Mouse (Mus musculus) ES-CJ7 (cell line): ENCODE measurements around the gene Tacc2.
"Not testable (repeated sequence)": the region's sequence is repeated elsewhere in the genome, so short reads cannot be mapped to it uniquely, and the experiment has no call there.

Experiments
- DNase-seq: peaks from one replicate; pipeline ENCODE4 v3.0.0; 2011; ENCODE audit warnings: low read depth, low spot score

Tacc2 gene

DNA sequence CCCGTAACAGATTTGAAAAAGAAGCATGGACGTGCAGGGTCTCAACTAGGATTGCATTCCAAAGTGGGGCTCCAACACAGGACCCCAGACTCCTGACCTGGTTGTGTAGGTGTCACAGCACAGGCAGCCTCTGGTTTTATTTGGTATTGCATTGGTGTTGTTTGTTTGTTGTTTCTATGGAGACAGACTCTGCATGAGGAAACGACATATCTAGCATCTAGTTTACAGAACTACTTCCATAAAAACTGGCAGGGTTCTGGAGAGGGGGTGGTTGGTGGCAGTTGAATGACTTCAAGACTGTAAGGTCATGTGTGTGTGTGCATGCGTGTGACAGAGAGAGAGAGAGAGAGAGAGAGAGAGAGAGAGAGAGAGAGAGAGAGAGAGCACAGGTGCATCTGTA lies 70.8 kb downstream of the Tacc2 start:
- DNase-seq, result no peak

DNA sequence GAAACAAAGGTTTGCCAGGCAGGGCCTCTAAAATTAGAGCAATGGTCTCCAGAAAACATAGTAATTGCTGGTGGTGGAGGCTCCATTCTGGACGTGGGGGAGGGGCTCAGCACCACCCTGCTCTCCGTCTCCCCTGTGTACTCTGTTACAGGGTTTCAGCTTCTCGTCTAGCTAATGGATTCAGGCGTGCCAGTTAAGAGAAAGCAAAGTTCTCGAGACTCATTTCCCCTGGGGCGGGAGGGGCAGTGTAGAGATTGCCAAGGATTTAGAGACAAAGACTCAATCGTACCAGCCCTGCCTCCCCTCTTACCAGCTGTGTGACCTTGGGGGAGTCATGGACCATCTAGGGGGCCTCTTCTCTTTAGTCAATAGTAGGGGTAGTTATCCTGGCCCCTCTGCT lies 72.0 kb downstream of the Tacc2 start:
- peak; percentile 47 for DNase-seq

DNA sequence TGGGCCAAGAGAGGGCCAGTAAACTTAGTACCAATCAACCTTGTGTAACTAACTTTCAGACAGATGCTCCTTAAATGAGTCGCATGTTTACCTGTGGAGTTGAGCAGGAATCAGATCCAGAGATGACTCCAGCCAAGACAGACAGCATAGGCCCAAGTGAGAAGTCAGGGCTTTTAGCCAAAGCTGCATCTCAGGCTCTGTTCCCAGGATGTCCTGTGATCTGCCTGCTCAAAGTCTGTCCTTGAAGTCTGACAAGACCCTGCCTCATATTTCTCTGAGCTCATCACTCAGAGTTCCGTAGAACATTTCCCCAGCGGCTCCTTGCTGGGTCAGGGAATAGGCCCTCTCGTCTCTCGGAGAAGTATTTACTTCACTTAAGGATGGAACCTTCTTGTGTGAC lies 73.4 kb downstream of the Tacc2 start:
- DNase-seq, result no peak

DNA sequence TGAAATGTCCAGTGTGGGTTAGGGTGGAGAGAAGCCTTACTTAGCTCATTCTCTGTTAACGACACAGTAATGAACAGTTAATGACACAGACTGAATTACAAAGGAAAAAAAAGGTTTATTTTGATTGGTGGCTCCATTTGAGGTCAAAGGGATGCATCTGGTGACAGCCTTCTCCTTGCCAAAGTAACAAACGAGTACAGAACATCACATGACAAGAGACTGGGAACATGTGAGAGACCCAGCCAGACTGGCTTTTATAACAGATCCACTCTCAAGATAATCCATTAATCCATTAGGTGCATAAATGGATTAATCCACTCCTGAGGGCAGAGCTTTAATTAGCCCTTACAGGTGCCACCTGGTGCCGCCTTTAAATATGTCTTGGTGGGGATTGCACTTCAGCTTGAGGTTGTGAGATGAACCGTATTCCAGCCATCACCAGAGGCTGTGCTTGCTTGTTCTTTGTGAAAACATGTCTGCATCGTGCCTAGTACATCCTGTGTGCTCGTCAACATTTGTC lies 75.9 kb downstream of the Tacc2 start:
- no peak for DNase-seq

DNA sequence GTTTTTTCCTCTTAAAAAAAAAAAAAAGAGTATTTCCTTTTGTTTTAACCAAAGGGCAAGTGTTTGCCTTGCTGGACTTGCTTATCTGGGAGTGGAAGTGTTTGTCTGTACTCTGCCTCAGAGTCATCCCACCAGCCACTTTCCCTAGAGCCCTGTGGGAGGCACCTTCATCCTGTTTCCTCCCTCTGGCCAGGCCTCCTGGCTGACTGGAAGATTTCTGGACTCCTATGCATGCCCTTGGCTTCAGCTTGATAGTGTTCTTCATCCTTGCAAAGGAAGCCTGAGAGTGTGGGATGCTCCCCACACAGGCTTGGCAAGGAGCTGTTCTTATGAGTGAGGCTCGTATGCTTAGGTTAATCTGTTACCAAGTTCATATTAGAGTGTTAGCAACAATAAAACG lies 77.3 kb downstream of the Tacc2 start:
- no peak for DNase-seq

DNA sequence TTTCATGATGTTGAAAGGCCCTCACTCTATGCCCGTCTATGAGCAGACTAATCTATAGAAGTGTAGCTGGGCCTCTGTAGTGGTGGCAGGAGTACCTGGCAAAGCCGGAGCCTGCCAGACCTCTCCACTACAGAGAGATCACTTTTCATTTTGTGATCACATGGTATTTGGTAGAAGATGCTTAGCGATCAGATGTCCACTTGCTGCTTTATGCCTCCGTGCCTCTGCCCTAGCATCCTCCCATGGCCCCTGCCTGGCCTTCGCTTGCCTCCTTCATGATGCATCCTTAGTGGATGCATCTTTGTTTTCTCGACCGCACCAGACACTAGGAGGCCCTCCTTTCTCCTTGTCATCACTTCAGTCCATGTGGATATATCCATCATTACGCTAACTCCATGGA lies 79.7 kb downstream of the Tacc2 start:
- no peak for DNase-seq

DNA sequence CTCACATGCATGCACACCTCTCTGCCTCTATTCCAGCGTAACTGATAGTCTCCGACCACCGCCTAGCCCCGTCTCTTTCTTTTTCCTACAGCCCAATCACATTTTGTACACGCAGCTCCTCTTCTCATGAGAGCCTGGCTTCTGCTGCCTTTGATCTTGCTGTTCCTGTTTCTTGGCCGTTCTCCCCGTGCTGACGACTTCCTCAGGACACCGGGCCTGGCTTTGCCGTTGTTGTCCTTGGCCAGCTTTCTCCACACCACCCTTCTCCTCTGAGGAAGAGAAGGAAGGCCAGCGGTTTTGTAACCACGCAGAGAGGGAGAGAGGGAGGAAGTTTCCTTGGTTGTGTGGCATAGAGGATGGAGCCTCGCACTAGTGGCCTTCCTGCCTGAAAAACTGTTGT lies 80.5 kb downstream of the Tacc2 start:
- no peak for DNase-seq

DNA sequence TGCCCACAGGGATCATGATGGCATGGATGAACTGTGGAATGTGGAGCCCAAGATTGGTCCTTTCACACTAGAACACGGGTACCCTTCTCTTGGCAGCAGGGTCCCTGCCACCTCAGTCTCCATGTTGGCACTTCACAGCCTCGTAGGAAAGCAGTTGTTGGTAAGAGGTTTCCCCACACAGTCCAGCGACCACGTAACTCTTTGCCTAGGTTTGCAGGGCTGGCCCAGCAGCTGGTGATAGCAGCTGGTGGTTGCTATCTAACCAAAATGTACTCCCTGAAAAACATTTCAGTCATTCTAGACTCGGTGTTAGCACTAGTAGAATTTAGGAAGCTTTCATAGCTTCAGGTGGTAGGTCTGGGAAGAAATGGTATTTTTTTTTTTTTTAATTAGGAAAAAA lies 81.9 kb downstream of the Tacc2 start:
- DNase-seq, result no peak

DNA sequence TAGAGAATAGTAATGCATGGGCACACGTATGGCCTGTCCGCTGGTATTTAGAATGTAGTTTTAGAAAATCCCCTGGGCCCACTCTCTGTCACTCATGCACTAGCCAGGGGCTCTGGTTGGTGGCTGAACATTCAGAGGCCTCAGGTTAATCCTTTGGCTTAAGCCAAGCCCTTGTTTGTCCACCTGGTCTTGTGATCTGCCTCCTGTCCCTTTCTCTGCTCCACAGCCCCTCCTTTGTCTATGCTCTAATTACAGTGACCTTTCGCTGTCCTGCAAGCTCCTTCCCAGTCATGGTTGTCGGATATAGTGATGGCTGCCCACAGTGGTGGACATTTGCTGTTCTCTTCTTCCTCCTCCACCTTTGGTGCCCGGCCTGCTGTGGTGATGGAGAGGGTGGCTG lies 85.0 kb downstream of the Tacc2 start:
- DNase-seq, result no peak

DNA sequence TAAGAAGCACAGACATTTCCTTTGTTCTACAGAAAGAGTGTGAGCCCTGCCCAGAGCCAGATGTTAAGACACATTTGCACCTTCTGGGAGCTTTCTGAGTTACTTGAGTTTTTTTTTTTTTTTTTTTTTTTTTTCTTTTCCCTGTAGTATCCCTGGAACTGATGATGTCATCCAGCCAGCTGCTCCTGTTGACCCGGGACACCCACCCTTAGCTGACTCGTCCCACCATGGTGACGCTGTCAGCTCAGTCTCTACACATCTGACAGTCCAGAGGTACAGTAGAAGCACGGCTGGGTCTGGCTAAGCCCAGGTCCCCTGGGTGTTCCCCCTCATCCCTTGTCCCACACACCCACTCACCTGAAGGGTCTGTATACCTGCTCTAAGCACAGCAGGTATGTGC lies 85.6 kb downstream of the Tacc2 start:
- no peak for DNase-seq

DNA sequence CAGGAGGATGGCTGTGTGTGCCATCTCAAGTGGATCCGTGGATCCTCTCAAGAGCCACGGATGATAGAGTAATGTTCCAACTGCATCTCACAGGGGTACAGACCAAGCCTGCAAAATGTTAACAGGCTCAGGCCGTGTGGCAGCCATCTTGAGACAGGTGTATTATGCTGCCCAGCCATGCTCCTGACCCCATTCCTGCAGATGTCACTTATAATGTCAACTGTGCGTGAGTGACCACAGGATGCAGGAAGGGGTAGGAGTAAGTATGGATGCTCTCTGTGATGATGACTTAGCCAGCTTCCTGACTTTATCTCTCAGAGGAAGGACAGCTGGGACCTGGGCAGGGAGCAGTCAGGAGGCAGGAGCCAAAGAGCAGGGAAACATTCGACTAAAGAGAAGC lies 86.8 kb downstream of the Tacc2 start:
- DNase-seq, result no peak

DNA sequence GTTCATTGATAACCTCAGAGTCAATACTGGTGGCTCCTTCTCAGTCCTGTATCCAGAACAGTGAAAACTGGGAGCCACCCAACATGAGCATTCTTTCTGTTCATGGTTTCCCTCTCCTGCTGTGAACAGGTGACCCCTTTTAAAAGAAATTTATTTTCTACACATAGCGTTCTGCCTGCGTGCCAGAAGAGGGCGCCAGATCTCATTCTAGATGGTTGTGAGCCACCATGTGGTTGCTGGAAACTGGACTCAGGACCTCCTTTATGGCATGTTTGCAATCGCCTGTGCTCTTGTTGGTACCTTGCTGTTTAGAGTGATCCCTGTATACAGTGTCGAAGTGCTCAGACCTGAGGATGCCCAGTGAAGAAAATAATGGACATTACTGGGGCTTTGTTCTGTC lies 87.4 kb downstream of the Tacc2 start:
- peak; percentile 74 for DNase-seq

DNA sequence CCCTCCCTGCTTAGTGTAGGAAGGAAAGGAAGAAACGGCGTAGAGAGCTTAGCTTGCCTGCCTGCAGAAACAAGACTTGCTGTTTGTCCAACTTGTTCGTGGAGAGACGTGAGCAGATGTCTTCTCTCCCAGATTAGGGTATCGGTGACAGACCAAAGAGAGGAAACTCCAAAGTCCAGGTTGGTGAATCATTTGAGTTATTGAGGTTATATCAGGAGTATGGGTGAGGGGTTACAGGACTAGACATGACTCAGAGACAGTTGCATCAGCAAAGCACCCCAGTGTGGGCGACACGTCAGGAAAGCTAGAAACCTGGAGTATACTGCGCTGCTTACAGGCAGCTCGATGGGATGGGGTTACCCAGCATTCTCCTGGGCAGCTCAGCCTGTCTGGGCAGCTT lies 88.1 kb downstream of the Tacc2 start:
- no peak for DNase-seq

DNA sequence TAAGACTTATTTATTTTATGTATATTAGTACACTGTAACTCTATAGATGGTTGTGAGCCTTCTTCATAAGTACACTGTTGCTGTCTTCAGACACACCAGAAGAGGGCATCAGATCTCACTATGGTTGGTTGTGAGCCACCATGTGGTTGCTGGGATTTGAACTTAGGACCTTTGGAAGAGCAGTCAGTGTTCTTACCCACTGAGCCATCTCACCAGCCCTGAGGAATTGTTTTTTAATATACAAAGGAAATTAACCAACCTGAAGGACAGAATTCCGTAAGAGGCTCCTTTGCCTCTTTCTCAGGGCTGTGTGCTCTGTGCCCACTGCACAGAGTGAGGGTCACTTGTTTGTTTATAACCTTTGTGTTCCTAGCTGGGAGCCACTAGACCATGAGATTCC lies 90.8 kb downstream of the Tacc2 start:
- not testable (repeated sequence) for DNase-seq

DNA sequence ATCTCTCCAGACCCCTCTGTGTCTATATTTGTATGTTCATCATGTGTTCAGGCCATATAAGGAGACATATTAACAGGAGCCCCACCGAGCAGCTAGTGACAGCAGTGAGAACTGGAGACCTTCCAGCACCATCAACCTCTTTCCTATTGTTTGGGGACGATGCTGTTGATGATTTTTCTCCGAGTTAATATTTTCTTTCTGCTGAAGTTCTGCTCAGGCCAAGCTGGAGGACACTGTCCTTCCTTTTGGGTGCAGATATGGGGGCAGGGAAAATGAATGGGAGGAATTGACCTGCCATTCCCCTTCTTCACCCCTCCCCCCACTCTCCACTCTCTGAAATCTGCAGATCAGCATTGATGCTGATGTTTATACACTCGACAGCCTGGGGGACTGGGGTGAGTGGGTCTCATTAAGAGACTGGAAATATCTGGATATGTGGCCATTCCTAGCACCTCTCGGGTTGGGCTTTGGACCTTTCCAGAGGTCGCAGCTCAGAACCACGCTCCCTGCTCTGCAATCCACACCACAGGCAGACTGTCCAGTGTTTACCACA lies 91.6 kb downstream of the Tacc2 start:
- DNase-seq, result no peak

DNA sequence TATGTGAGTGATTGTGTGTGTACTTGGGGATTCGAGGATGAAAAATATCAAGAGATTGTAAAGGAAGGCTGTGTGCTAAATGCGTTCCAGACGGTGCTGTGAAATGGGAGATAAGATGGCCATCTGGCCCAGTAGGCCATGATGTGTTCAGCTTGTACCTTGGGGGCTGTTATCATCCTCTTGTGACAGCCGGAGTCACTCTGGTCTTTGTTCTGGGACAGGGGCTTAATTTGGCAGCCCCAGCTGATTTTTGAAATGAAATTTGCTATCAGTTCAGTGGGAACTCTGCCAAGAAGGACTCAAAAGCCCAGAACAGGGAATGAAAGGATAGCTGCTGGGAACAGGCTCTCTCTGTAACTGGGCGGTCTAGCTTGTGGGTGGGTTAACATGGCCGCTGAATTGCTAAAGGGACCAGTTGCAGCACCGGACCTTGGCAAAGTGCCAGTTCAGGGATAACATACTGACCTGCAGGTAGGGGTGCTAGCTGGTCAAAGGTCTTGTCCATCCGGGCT lies 92.2 kb downstream of the Tacc2 start:
- no peak for DNase-seq

DNA sequence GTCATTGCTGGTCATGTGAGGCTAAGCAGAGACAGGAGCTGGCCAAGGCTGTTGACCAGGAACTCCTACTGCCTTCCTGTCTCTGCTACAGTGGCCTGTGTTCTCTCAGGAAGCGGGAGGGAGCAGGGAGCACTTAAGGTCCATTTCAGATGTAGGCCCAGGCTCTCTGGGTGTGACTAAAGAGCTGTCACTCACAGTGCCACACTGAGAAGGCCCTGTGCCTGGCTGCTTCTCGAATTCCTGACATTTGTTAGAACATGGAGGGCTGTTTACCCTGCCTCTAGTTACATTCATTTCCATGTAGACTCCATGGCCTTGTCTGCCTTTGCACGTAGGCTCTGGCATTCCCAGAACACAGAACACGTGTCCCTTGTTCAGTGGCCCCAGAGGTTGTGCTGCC lies 93.1 kb downstream of the Tacc2 start:
- no peak for DNase-seq

DNA sequence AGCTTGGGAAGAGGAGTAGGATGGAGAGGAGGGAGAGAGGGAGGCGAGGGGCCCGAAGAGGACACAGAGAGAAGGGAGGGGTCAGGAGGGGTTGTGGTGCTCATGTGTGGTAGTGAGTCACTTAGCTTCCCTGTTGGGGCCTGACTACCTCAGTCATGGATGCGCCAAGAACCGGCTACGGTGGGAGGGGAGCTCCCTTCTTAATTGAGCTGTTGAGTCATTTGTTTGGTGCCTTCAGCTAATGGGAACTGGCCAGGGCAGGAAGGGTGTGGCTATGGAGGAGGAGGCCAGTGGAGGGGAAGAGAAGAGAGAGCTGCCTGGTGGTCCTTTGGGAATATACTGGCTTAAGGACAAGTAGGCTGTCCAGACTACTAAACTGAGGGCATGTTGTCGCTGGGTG lies 94.1 kb downstream of the Tacc2 start:
- DNase-seq, result peak; percentile 48

DNA sequence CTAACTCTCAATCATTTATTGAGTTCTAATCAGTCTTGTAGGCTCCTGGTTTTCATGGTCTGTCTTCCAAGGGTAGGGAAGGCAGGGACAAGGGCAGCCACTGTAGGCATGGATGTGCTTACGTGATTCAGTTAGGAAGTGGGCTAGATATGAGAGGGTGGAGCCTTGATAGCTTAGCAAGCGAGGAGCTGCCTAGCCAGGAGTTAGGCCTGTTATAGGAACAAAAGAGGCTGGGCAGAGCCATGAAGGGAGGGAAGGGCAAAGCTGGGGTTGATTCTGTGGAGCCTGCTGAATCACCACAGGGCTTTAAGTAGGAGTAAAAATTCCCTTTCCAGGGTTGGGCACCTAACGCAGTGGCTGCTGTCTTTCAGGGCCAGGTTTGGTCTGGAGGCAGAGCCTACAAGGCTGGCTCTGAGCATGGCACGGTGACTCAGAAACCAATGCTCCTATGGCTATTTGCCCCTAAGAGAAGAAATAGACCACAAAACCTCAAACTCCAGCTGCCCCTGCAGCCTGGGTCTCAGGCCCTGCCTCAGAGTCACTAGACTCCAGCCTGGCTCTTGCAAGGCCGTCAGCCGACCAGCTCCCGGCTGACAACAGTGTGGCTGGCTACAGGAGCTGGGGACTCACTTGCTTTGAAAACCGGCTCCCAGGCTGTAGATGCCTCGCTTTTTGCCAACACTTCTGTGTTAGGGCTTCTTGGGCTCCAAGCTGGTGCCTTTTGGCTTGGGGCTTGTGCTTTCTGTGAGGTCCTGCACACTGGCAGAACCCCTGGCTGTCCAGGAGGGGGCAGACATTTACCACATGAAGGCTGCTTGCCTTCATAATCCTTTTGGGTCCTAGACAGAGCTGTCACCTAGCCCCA lies 96.2 kb downstream of the Tacc2 start:
- DNase-seq, result peak; percentile 58

DNA sequence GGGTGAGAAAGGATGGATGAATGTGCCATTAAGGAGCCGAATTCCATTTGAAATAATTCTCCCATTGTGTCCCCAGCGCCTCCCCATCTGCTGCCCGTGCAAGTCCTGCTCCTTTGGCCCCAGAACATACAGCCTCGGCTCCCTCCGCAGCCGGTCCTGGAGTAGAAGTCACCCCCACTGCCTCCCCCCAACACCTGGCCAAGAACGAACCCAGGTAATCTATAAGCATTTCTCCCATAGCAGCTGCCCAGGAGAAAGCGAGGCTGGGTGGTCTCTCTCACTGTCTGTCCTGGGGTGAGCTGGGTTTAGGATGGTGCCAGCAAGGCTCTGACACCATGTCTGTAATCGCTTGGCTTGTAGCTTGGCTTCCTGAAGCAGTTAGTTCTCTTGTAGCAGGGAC lies 97.3 kb downstream of the Tacc2 start:
- DNase-seq, result no peak

DNA sequence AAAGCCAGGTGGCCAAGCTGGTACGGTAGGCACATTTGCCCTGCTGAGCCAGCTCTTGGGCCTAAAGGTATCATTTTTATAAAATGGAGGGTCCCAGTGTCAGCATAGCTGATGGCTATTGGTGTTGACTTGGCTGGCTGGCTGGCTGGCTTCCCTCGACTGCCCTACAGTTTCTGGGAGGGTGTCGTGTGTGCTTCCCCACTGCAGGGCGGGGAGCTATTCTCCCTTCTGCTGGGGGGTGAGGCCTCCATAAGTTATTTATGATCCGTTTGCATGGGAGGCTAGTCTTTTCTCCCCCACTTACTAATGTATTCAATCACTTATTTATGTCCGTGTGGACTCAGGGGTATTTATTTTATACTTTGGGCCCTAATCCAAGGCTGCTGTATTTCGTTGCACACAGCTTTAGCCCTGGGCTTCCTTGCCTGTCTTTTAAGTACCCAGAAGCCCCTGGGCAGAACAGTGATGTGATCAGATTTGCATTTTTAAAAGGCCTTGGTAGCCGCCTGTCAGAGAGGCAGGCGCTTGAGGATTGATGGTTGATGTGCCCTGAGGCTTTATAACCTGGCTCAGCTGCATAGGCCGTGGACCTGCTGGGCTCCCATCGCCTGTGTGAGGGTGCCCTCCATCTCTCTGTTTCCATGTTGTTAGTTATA lies 99.8 kb downstream of the Tacc2 start:
- DNase-seq, result no peak

DNA sequence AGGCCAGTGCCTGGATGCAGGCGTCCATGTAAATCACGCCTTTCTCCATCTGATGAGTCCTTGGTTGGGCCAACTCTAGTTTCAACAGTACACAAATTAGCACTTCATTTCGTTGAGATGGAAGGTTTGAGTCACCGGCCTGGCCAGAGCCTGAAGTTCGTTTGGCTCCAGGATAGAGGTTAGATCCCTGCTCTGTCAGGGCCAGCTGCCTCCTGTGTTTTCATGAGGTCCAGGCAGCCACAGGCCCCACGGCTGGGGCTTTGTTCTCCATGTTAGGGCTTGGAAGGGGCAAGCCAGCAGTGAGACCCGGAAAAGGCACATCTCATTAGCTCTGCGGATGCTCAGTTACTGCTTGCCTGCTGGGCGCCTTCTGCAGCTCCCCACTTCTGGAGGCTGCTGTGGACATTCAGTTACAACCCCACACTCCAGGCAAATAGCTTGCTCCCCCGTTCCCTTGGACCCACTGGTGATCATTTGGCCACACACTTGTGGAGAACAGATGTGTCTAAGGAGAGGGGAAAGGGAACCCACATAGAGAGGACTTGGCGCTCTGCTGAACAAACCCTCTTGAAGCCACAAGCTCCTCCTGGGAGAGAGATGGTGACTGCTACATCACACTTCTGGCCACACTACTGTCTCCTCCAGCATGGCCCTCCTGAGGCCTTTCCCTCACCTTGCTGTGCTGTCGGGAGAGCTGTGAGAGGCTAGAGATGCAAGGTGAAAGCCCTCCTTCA lies 100.5 kb downstream of the Tacc2 start:
- no peak for DNase-seq
